Mouse (Mus musculus) spleen, postnatal 14 days (tissue): Measurements from ENCODE around the gene Tssk2.

Source experiments
- DNase-seq, 2 experiments: peaks; one replicate each; pipeline ENCODE4 v3.0.0; 2021 to 2022; ENCODE audit warnings: low spot score in 2 of 2

Gene Tssk2

GRCm38 (mm10) chr16:17949421-17949877 is 51.0 kb downstream of the Tssk2 start:
- no peak for DNase-seq
